Mouse (Mus musculus): ENCODE measurements around the gene Rps6. TPM values are rescaled to one million over a fixed set of nuclear protein-coding genes. Genes with fewer than 3 reads are reported as not detected.
"Not testable (repeated sequence)": the region's sequence is repeated elsewhere in the genome, so short reads cannot be mapped to it uniquely, and the experiment has no call there.

The Rps6 gene
- total RNA-seq, 1 experiment from 2014 or later, result 1,704 TPM

- ATAC-seq (replicated peaks in 1 of 2; ENCODE audit: insufficient read depth in 1 of 2, low FRiP score in 2 of 2, low TSS enrichment in 1 of 2, low read depth in 1 of 2, poor library complexity in 2 of 2, severe bottlenecking in 2 of 2), result no peak
Measured at GRCm38 (mm10) chr4:86858070-86858440, 843 bp upstream of the Rps6 start.

GRCm38 (mm10) chr4:86856304-86857112, 704 bp downstream of the Rps6 start:
- ATAC-seq (replicated peaks in 1 of 2; ENCODE audit: insufficient read depth in 1 of 2, low FRiP score in 2 of 2, low TSS enrichment in 1 of 2, low read depth in 1 of 2, poor library complexity in 2 of 2, severe bottlenecking in 2 of 2), result no peak

- ATAC-seq (replicated peaks in 1 of 2; ENCODE audit: insufficient read depth in 1 of 2, low FRiP score in 2 of 2, low TSS enrichment in 1 of 2, low read depth in 1 of 2, poor library complexity in 2 of 2, severe bottlenecking in 2 of 2), result no peak
Measured at GRCm38 (mm10) chr4:86852813-86853590, 4.2 kb downstream of the Rps6 start.

- no peak for ATAC-seq (replicated peaks in 1 of 2; ENCODE audit: insufficient read depth in 1 of 2, low FRiP score in 2 of 2, low TSS enrichment in 1 of 2, low read depth in 1 of 2, poor library complexity in 2 of 2, severe bottlenecking in 2 of 2)
Measured at GRCm38 (mm10) chr4:86852018-86852417, 5.2 kb downstream of the Rps6 start.

- no peak for ATAC-seq (replicated peaks in 1 of 2; ENCODE audit: insufficient read depth in 1 of 2, low FRiP score in 2 of 2, low TSS enrichment in 1 of 2, low read depth in 1 of 2, poor library complexity in 2 of 2, severe bottlenecking in 2 of 2)
Measured at GRCm38 (mm10) chr4:86851331-86851730, 5.9 kb downstream of the Rps6 start.

- no peak for ATAC-seq (replicated peaks in 1 of 2; ENCODE audit: insufficient read depth in 1 of 2, low FRiP score in 2 of 2, low TSS enrichment in 1 of 2, low read depth in 1 of 2, poor library complexity in 2 of 2, severe bottlenecking in 2 of 2)
Measured at GRCm38 (mm10) chr4:86847246-86847645, 10.0 kb downstream of the Rps6 start.

- no peak for ATAC-seq (replicated peaks in 1 of 2; ENCODE audit: insufficient read depth in 1 of 2, low FRiP score in 2 of 2, low TSS enrichment in 1 of 2, low read depth in 1 of 2, poor library complexity in 2 of 2, severe bottlenecking in 2 of 2)
Measured at GRCm38 (mm10) chr4:86845384-86845783, 11.8 kb downstream of the Rps6 start.

GRCm38 (mm10) chr4:86841141-86841540, 16.1 kb downstream of the Rps6 start:
- ATAC-seq (replicated peaks in 1 of 2; ENCODE audit: insufficient read depth in 1 of 2, low FRiP score in 2 of 2, low TSS enrichment in 1 of 2, low read depth in 1 of 2, poor library complexity in 2 of 2, severe bottlenecking in 2 of 2), result not testable (repeated sequence)

GRCm38 (mm10) chr4:86831896-86832295, 25.3 kb downstream of the Rps6 start:
- no peak for ATAC-seq (replicated peaks in 1 of 2; ENCODE audit: insufficient read depth in 1 of 2, low FRiP score in 2 of 2, low TSS enrichment in 1 of 2, low read depth in 1 of 2, poor library complexity in 2 of 2, severe bottlenecking in 2 of 2)

- ATAC-seq (replicated peaks in 1 of 2; ENCODE audit: insufficient read depth in 1 of 2, low FRiP score in 2 of 2, low TSS enrichment in 1 of 2, low read depth in 1 of 2, poor library complexity in 2 of 2, severe bottlenecking in 2 of 2), result no peak
Measured at GRCm38 (mm10) chr4:86825143-86825542, 32.1 kb downstream of the Rps6 start.

GRCm38 (mm10) chr4:86823169-86823568, 34.0 kb downstream of the Rps6 start:
- peak; percentile 62 to 78 for ATAC-seq (replicated peaks in 1 of 2; ENCODE audit: insufficient read depth in 1 of 2, low FRiP score in 2 of 2, low TSS enrichment in 1 of 2, low read depth in 1 of 2, poor library complexity in 2 of 2, severe bottlenecking in 2 of 2)

- no peak for ATAC-seq (replicated peaks in 1 of 2; ENCODE audit: insufficient read depth in 1 of 2, low FRiP score in 2 of 2, low TSS enrichment in 1 of 2, low read depth in 1 of 2, poor library complexity in 2 of 2, severe bottlenecking in 2 of 2)
Measured at GRCm38 (mm10) chr4:86814850-86815249, 42.4 kb downstream of the Rps6 start.

- ATAC-seq (replicated peaks in 1 of 2; ENCODE audit: insufficient read depth in 1 of 2, low FRiP score in 2 of 2, low TSS enrichment in 1 of 2, low read depth in 1 of 2, poor library complexity in 2 of 2, severe bottlenecking in 2 of 2), result peak in 1 of 2 experiments; percentile 32; a peak in 1 of 4 replicates
Measured at GRCm38 (mm10) chr4:86810604-86811003, 46.6 kb downstream of the Rps6 start.

Other genes starting within 250 kb of the Rps6 start
- gene Haus6, start 245.4 kb downstream of the Rps6 start, total RNA-seq (2017), result 27.5 and 42.0 TPM in 2 replicates
- 35.1 and 64.9 TPM in 2 replicates for gene Plin2, start 187.4 kb downstream of the Rps6 start, total RNA-seq (2017)
- gene Dennd4c, start 108.9 kb downstream of the Rps6 start, total RNA-seq (2017), result 36.0 and 40.0 TPM in 2 replicates
- gene Acer2, start 17.0 kb upstream of the Rps6 start, total RNA-seq (2017), result 5.3 and 5.4 TPM in 2 replicates

Measured in hematopoietic stem cell, adult 5-6 weeks (primary cell).